16 mouse cellular contexts compared by ENCODE assay signal in the genomic region with DNA sequence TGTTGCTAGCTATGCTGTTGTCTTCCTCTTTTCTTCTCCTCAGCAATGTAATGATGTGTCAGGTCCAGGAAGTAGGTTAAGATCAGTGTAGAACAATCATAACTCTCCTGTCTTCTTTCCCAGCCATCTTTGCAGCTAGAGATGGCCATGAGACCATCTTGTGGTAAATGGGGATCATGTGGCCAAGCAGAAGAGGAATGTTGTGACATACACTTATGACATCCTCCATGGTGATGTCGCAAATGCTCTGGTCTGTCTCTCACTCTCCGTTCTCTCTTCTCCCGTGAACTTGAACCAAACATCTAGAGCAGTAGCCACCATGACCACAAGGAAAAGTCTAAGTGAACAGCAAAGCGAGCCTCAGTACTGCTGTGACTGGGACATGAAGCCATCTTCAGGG. TPM values are rescaled to one million over a fixed set of nuclear protein-coding genes. Genes with fewer than 3 reads are reported as not detected.
"Had no signal": no experiment of that assay in that cellular context is flagged by ENCODE, and none has a peak within 500 bp of the region (broad histone marks: within the 10 kb centered on the region; RNA-seq: fewer than 3 reads in every experiment).

No protein-coding gene starts in this region.

- DNase-seq: kidney, adult 11 months; kidney, adult 9 months; kidney, postnatal 36 days; layer of hippocampus, adult 9-11 months; liver; lung, embryonic 14.5 days; lung, postnatal 14 days; midbrain, embryonic 14.5 days; right cerebral cortex, postnatal 14 days; thymus, postnatal 14 days had no signal

- H3K36me3 ChIP-seq: limb, embryonic 12.5 days; neural tube, embryonic 13.5 days had no signal

- H3K27ac ChIP-seq: kidney, postnatal 0 days; limb, embryonic 12.5 days; liver, embryonic 14.5 days; neural tube, embryonic 13.5 days; stomach, postnatal 0 days had no signal

- H3K4me3 ChIP-seq: limb, embryonic 12.5 days; neural tube, embryonic 13.5 days had no signal

RNA-seq across cellular contexts. Expression of a gene that starts 19.9 kb away (rescaled TPM):
- polyA plus RNA-seq: midbrain, embryonic 14.5 days; neural tube, embryonic 13.5 days; small intestine, adult 2 months had no signal
